Mouse (Mus musculus) spleen, embryonic (tissue): Measurements from ENCODE around the gene Yars2.
"Not testable (repeated sequence)": the region's sequence is repeated elsewhere in the genome, so short reads cannot be mapped to it uniquely, and the experiment has no call there.

Experiments used
- CTCF ChIA-PET: fragments of 350-600 bp; sonication (Branson Sonifier 250); formaldehyde crosslinking; loops from one replicate; lab custom pipeline; 2022; lab: Charles Lee

Gene Yars2

DNA sequence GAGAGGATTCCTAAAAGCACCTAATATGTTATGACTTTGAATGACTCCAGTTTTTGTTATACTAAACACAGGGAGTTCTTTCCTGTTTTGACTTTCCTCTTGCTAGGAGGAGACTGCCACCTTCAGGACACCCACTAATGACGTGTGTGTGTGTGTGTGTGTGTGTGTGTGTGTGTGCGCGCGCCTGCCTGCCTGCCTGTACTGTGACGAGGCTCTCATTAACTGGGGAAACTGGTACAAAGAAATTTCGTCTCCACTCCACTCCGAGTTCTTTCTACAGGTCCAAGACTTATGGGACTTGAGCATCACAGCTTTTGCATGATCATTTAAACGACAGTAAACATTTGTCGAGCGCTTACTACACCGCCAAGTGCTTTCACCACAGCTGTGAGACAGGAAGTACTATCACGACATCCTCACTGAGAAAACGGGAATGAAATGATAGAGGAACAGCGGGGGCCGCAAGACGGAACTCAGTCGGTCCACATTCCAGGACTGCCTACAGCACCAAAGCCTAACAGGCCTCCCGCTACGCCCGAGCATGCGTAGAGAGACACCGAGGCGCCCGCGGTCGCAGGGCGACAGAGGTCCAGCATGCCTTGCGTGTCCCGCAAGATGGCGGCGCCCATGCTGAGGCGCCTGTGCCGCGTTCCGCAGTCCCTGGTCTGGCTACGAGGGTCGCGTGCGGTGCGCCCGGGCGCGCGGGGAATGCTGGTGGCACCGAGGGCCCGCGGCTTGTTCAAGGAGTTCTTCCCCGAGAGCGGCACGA, at the start of gene Yars2:
TSS of gene Yars2 (plus strand) at position 597 of the 769 bp plus-strand sequence.
- CTCF ChIA-PET, result no interaction called here

DNA sequence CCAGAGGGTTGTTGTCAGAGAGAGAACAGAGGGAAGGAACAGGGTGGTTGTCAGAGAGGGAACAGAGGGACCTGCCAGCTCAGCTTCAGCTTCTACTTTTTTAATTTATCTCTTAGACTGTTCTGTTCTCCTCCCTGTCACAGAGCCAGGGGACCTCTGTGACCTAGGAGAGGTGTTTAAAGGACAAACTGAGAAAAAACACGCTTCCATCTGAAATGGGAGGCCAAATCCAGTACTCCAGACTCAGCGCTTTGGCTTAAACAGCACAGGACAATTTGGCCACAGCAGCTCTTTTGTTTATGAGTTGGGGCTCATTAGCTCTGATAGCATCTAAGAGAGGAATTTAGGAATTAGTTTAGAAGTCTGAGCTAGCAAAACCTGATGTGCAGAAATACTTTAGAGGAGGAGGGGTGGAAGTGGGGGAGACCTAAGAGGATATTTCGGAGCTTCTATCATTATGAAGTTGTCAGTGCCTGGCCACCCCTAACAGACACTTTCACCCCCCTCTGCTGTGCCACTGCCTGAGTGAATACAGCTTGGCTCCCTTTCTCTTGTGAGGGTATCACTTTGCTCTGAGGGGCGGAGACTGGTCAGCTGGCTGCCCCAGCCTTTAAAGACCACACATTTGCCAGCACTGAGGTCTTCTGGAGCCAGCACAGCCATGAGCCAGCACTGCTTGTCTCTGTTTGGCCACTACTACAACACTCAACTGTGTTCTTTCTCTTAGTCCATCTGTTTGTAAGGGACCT, 49.3 kb upstream of the Yars2 start:
- CTCF ChIA-PET, result no interaction called here

DNA sequence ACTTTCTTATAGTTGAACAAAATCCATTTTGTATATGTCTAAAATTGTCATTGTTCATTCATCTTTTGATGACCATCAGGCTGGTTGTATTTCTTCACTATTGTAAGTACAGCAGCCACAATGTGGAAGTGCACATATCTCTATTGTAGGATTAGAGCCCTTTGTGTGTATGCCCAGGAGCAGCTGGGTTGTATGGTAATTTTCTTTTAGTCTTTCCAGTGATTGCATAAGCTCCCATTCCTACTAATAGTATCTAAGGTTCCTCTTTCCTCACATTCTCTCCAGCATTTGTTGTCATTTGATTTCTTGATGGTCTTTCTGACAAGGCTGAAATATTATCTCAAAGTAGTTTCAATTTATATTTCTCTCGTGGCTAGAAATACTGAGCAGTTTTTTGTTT, 47.5 kb upstream of the Yars2 start:
- CTCF ChIA-PET, result no interaction called here

DNA sequence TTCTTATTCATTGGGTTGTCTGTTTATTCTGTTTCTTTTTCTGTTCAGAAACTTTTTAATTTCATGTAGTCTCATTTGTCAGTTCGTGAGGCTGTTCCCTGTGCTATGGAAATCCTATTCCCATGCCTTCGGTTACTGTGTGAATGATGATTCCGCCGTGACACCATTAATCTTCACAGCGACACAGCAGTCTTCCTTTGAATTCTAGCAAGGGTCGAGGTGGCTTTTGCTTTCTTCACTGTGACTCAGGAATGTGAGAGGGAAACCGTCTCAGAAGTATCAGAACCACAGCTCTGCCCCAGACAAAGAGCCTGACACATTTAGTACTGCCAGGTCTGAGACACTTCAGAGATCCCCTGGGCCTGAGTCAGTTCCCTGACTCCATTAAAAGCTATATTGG, 46.9 kb upstream of the Yars2 start:
- CTCF ChIA-PET, result no interaction called here

DNA sequence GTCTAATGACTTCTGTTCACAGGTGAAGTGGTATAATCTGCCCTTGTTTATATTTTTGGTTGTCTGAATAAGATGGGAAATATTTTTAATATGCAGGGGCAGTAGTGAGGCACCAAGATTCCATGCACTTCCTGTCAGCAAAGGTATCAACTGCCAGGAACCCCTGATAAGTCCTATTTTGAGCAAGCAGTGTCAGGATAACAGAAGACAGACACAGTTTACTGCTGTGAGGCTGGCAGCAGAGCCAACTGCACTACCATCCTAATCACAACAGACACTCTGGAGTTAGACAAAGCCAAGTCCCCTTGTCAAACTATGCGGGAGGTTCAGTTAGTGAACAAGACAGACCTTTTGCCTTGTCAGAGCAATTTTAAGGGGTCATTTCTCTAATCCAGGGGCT, 46.1 kb upstream of the Yars2 start:
- CTCF ChIA-PET, result no interaction called here

DNA sequence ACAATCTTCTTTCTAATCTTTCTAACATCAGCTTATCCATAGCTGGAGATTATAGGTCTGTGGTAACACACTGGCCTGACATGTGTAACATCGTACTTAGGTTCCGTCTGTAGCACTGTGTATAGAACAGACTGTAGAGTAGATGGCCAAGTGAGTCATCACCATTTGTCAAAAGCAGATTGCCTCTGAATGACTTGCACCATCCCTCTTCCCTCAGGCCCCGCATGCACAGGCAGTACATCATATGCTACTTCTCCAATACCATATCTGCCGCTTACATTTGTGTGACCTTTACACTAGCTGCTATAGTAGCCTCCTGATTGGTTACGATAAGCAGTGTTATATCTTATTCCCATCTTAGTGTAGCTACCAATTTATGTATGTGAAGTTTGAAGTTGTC, 41.9 kb upstream of the Yars2 start:
- CTCF ChIA-PET, result no interaction called here

DNA sequence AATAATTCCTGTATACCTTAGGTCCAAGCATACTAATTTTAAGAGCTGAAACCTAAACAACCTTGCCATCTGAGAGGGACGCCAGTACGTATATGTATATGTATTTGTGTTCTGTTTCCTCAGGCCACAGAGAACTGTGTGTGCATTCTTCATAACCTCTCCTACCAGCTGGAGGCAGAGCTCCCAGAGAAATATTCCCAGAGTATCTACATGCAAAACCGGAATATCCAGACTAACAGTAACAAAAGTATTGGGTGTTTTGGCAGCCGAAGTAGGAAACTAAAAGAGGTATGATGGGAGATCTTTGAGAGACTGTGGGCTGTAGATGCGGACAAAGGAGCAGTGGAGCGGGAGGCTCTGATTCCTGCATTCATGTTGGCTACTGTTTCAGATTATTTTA, 41.3 kb upstream of the Yars2 start:
- CTCF ChIA-PET, result no interaction called here

DNA sequence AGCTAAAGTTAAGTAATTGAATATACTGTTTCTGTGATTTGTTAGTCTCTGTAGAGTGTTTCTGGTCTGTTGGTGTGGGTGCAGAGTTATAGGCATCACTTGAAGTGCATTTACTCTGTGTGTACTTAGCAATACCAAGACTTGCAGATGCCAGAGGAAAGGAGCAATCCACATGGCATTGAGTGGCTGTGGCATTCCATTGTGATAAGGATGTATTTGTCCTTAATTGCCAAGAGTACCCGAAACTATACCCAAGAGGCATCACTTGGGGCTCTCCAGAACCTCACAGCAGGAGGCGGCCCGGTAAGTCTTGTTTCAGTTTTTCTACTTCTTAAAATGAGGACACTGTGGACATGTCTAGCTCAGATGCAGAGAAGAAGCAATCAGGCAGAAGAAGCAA, 40.3 kb upstream of the Yars2 start:
- CTCF ChIA-PET, result no interaction called here

DNA sequence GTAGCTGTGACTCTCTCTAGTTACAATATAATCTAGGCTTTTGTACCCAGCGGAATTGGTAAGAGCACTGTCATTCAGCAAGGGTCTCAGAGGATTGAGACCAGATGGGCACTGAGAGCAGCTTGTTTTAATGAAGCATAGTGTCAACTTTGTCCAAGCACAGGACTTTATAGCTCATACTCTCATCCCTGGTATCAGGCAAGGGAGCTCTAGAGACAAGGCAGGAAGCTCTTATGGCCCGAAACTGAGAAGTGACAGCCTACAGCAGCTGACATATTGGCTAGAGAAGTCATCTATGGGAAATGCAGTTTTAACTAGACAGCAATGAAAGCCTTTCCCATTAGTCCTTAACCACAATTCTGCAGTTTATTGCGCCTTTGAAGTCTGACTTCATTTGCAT, 29.8 kb upstream of the Yars2 start:
- CTCF ChIA-PET, result no interaction called here

DNA sequence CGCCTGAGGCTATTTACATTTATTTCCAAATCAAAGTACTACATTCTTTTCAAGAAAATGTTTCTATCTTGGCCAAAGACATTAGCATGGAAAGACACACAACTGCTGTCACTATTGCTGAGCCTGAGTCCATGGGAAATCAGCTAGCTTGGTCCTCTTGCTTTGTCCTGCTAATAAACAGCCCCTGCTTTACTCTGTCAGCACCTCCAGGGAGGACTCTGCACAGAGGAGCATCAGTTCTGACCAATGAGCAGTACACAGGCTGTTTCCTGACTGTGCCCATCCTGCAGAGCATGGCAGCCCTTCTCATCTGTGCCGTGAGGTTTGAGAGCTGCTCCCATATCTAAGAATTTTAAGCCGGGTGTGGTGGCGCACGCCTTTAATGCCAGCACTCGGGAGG, 29.0 kb upstream of the Yars2 start:
- CTCF ChIA-PET, result no interaction called here

DNA sequence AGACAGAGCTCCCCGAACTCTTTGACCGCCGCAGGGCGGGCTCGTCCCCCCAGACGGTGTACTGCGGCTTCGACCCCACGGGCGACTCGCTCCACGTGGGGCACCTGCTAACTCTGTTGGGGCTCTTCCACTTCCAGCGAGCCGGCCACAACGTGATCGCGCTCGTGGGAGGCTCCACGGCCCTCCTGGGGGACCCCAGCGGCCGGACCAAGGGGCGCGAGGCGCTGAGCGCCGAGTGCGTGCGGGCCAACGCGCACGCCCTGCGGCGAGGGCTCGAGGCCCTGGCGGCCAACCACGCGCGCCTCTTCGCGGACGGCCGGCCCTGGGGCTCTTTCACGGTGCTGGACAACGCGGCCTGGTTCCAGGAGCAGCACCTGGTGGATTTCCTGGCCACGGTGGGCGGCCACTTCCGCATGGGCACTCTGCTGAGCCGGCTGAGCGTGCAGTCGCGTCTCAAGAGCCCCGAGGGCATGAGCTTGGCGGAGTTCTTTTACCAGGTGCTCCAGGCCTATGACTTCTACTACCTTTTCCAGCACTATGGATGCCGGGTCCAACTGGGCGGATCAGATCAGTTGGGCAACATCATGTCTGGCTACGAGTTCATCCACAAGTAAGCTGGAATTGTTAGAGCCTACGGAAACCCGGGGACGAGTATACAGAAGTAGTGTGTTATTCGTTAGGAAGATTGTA, 518 bp downstream of the Yars2 start:
- CTCF ChIA-PET, result no interaction called here

DNA sequence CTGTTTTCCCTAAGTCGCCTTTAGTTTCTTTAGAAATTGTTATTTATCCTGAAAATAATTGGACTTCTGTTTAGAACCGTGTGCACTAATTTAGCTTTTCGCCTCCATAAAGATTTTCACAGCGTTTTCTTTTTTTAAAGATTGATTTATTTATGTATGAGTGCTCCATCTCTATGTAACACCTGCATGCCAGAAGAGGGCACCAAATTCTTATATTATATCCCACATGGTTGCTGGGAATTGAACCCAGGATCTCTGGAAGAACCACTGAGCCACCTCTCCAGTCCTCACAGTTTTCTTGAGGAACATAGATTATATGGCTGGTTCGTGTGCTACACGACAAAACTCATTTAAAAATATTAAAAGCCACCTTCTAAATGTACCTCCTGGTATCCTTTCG, 1.1 kb downstream of the Yars2 start:
- CTCF ChIA-PET, result no interaction called here

DNA sequence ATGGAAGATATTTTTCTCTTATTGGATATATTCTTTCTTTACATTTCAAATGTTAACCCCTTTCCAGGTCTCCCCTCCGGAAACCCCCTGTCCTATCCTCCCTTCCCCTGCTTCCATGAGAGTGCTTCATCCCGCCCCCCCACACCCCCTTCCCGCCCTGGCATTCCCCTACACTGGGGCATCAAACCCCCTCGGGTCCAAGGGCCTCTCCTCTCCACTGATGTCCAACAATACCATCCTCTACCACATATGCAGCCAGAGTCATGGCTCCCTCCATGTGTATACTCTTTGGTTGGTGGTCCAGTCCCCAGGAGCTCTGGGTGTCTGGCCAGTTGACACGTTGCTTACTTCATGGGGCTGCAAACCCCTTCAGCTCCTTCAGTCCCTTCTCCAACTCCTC, 8.6 kb downstream of the Yars2 start:
- CTCF ChIA-PET, result no interaction called here

DNA sequence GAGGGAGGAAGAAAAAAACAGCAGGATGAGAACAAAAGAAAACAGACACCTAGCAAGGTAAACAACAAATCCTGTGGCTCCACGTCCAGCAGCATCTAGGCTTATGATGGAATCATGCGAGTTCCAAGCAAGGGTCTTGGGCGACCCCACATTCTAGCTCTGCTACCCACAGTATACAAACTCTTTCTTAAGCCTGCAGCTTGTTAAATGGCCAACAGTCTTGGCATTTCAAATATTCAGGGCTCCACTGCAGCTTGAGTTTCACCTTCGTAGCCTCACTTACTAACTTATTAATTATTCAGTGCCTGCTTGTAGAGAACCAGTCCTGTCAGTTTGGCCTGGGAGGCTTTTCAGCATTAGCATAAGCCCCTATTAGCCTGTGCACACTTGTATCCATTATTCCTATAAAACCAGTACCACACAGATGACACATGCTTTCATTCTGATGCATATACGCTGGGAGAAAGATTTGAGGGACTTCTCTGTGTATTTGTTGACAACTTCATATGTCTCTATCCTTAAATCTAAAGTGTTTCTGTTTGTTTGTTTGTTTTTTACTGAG, 23.1 kb downstream of the Yars2 start:
- CTCF ChIA-PET, result no interaction called here

DNA sequence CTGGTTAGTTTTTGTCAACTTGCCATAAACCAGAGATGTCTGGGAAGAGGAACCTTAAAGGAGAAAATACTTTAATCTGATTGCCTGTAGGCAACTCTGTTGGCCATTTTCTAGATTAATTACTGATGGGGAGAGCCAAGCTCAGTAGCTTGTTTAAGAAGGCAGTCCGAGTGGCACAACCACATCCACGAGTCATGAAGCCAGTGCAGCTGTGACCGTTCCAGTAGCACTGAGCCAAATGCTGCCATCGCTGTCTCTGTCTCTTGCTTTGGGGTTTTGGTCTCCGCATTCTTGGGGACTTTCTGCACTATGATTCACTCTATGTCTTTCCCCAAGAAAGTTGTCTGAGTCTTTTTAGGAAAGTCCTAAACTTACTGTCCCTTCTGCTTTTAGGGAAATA, 43.7 kb downstream of the Yars2 start:
- CTCF ChIA-PET, result no interaction called here

DNA sequence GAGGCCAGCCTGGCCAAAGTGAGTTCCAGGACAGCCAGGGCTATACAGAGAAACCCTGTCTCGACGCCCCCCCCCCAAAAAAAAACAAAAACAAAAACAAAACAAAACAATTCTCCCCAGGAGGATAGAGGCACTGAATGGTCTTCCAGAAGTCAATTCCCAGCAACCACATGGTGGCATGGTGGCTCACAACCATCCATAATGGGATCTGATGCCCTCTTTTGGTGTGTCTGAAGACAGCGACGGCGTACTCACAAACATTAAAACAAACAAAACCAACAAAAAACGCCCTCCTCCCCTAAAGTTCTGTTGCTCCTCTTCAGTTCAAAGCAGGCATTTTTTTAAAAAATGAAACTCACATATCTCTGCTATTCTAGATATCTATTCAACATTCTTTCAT, 55.1 kb downstream of the Yars2 start:
- CTCF ChIA-PET, result no interaction called here

DNA sequence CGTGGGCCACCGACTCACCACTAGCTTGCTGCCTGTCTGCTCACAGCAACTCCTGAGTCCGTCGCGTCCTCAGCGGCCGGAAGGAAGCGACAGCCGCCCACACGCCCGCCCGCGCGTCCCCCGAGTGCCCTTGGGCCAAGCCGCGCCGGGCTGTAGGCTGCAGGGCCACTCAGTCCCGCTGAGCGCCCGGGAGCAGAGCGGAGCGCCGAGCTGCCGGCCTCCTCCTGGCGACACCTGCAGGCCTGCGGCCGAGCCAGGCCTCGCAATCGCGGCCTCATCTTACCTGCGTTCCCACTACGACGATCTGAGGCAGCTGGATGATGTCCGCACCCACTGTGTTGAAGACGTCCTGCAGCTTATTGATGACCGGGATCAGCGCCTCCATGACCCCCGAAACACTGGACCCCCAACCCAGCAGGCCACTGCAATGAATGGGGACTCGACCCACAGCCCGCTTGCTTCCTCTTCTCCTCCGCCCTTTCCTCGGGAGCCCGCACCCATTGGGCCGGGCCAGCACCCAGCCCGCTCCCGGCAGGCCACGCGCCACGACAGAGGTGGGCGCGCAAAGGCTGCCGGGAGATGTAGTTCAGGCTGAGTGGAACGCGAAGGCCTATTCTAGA, 55.8 kb downstream of the Yars2 start, which contains the start of gene Dnm1l:
TSS of gene Dnm1l (minus strand) at position 479 of the 620 bp plus-strand sequence.
- CTCF ChIA-PET, result no interaction called here

DNA sequence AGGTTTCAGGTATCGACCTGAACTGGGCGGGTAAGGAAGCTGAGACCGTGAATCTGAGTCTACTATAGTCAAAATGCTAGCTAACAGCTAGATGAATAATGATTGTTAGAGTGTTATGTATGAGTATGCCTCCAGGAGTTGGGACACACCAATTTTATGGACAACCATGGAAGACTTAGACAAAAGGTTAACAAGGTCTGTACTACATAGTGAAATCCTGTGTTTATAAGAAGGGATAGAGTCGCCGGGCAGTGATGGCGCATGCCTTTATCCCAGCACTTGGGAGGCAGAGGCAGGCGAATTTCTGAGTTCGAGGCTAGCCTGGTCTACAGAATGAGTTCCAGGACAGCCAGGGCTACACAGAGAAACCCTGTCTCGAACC, 56.3 kb downstream of the Yars2 start:
- CTCF ChIA-PET, result not testable (repeated sequence)
